Mouse (Mus musculus): ENCODE data around the gene Foxa2.

The Foxa2 gene

GRCm38 (mm10) chr2:148040236-148041121 is 6.3 kb downstream of the Foxa2 start:
- no peak for ATAC-seq (ENCODE audit: insufficient number of reproducible peaks, low FRiP score, low TSS enrichment)

- ATAC-seq (ENCODE audit: insufficient number of reproducible peaks, low FRiP score, low TSS enrichment): no peak
Measured at GRCm38 (mm10) chr2:148039351-148040235, 7.2 kb downstream of the Foxa2 start.

GRCm38 (mm10) chr2:148038366-148039310 is 8.1 kb downstream of the Foxa2 start:
- ATAC-seq (ENCODE audit: insufficient number of reproducible peaks, low FRiP score, low TSS enrichment): no peak

- ATAC-seq (ENCODE audit: insufficient number of reproducible peaks, low FRiP score, low TSS enrichment): no peak
Measured at GRCm38 (mm10) chr2:148036611-148037160, 10.1 kb downstream of the Foxa2 start.

GRCm38 (mm10) chr2:148030991-148031675 is 15.6 kb downstream of the Foxa2 start:
- ATAC-seq (ENCODE audit: insufficient number of reproducible peaks, low FRiP score, low TSS enrichment): no peak

GRCm38 (mm10) chr2:148030613-148030935 is 16.2 kb downstream of the Foxa2 start:
- no peak for ATAC-seq (ENCODE audit: insufficient number of reproducible peaks, low FRiP score, low TSS enrichment)

GRCm38 (mm10) chr2:148029751-148030612 is 16.8 kb downstream of the Foxa2 start:
- ATAC-seq (ENCODE audit: insufficient number of reproducible peaks, low FRiP score, low TSS enrichment): no peak

GRCm38 (mm10) chr2:148029050-148029608 is 17.6 kb downstream of the Foxa2 start:
- ATAC-seq (ENCODE audit: insufficient number of reproducible peaks, low FRiP score, low TSS enrichment): no peak

GRCm38 (mm10) chr2:148026366-148026765 is 20.4 kb downstream of the Foxa2 start:
- no peak for ATAC-seq (ENCODE audit: insufficient number of reproducible peaks, low FRiP score, low TSS enrichment)

- ATAC-seq (ENCODE audit: insufficient number of reproducible peaks, low FRiP score, low TSS enrichment): no peak
Measured at GRCm38 (mm10) chr2:148025481-148025880, 21.3 kb downstream of the Foxa2 start.

GRCm38 (mm10) chr2:148024268-148024935 is 22.4 kb downstream of the Foxa2 start:
- ATAC-seq (ENCODE audit: insufficient number of reproducible peaks, low FRiP score, low TSS enrichment): no peak

- no peak for ATAC-seq (ENCODE audit: insufficient number of reproducible peaks, low FRiP score, low TSS enrichment)
Measured at GRCm38 (mm10) chr2:148023340-148023806, 23.4 kb downstream of the Foxa2 start.

- ATAC-seq (ENCODE audit: insufficient number of reproducible peaks, low FRiP score, low TSS enrichment): no peak
Measured at GRCm38 (mm10) chr2:148021919-148022570, 24.7 kb downstream of the Foxa2 start.

GRCm38 (mm10) chr2:148021016-148021415 is 25.8 kb downstream of the Foxa2 start:
- ATAC-seq (ENCODE audit: insufficient number of reproducible peaks, low FRiP score, low TSS enrichment): no peak

- no peak for ATAC-seq (ENCODE audit: insufficient number of reproducible peaks, low FRiP score, low TSS enrichment)
Measured at GRCm38 (mm10) chr2:148020125-148020524, 26.6 kb downstream of the Foxa2 start.

GRCm38 (mm10) chr2:148017782-148018690 is 28.7 kb downstream of the Foxa2 start:
- ATAC-seq (ENCODE audit: insufficient number of reproducible peaks, low FRiP score, low TSS enrichment): no peak
